Mouse (Mus musculus): Measurements from ENCODE around the gene H2-Ob. TPM values are rescaled to one million over a fixed set of nuclear protein-coding genes. Genes with fewer than 3 reads are reported as not detected.

The H2-Ob gene
- polyA plus RNA-seq, 1 experiment, result 1.9 TPM

DNA sequence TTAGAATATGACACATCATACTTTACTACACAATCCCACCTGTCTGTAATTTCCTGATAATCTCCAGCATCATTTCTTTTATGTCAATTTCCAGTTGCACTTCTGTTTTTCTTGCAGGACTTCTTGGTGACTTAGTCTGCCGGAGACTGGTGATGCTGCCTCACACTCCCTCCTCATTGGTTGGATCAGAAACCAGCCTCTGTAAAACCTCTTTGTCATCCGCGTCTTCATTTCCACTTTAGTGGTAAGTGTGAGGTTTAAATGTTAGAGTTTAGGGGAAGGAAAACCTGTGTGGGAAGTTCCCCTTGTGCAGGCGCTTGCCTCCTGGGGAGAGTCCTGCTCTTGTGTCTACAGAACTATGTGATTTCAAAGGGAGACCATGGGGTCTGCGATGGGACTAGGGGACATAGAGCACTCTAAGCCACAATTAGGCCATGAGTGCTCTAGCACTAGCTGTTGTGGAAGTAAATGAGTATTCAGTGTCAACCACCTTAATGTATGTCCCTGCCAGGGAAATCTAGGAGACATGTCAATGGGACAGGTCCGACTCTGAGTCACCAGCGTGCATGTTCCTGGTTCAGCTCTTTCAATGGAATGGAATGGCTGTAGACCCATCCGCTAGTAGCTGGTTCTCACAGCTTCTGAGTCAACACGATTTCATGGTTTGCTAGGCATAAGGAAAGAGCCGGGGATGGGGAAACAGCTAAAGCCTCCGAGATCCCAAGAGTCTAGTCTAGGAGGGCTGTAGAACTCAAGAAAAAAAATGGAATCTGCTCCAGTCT, 19.1 kb downstream of the H2-Ob start, which contains the start of gene H2-Ab1:
Gene H2-Ab1, plus strand, starts transcription at position 96 of the 782 bp plus-strand sequence.
- H3K4me1 ChIP-seq (ENCODE audit: control insufficient read depth, insufficient read depth, low read length), result peaks cover 13% of the 10 kb centered on the region; the same call in 1 of the 2 replicates
- no peak for TF ChIP-seq CTCF (IDR thresholded peaks at IDR 0.05; ENCODE audit: low read depth, low read length)
- no peak for TF ChIP-seq POLR2A (IDR thresholded peaks at IDR 0.05; ENCODE audit: borderline replicate concordance, low read depth, low read length)
- H3K27ac ChIP-seq (ENCODE audit: insufficient read depth, low read depth, low read length), result no peak within 1 kb of the TSS
- no peak within 1 kb of the TSS for H3K4me3 ChIP-seq (ENCODE audit: insufficient read depth, low read length)

DNA sequence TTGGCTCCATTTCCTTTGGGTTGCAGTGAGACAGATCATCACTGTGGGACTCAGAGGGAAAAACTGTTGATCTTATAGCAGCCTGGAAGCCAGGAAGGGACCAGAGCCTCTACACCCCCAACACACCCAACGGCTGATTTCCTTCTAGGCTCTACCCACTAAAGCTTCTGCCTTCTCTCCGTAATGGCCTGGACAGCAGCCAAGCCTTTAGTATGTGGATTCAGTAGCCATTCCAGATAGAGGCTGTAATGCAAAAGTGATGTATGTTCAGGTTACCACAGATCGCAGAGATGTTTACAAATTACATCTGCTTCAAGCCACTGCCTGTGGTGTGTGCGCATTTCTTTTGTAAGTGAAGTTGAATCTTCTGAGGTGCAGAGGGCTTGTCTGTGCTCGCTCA, 21.8 kb downstream of the H2-Ob start:
- TF ChIP-seq POLR2A (IDR thresholded peaks at IDR 0.05; ENCODE audit: borderline replicate concordance, low read depth, low read length) (no peak), CTCF (IDR thresholded peaks at IDR 0.05; ENCODE audit: low read depth, low read length) (no peak)
- Histone ChIP-seq H3K4me1 (ENCODE audit: control insufficient read depth, insufficient read depth, low read length) (peaks cover 16% of the 10 kb centered on the region; the same call in 1 of the 2 replicates), H3K27ac (ENCODE audit: insufficient read depth, low read depth, low read length) (no peak overlapping the region)

DNA sequence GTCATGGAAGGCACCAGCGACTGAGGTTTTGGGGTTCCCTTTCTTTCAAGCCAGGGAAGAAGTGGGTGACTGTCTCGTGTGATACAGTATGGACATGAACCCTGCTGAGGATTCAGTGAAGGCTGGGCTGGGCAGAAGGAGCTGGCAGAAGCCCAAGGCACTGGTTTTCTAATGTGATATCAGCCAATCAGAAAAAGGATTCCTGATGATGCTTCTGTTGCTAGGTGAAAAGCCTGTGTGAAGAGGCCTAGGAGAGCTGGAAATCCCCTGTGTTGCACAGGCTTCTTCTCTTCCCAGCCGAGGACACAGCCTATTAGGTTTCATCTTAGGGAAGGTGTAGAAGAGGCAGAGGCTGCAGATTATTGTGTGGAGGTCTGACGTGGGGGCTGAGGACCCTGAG, 22.8 kb downstream of the H2-Ob start:
- H3K27ac ChIP-seq (ENCODE audit: insufficient read depth, low read depth, low read length), result no peak overlapping the region
- no peak for TF ChIP-seq POLR2A (IDR thresholded peaks at IDR 0.05; ENCODE audit: borderline replicate concordance, low read depth, low read length)
- no peak for TF ChIP-seq CTCF (IDR thresholded peaks at IDR 0.05; ENCODE audit: low read depth, low read length)
- no peak overlapping the region for H3K4me3 ChIP-seq (ENCODE audit: insufficient read depth, low read length)
- peaks cover 16% of the 10 kb centered on the region; the same call in 1 of the 2 replicates for H3K4me1 ChIP-seq (ENCODE audit: control insufficient read depth, insufficient read depth, low read length)

More for the DNA sequence above, 21.8 kb downstream of the H2-Ob start:
- no peak overlapping the region for H3K4me3 ChIP-seq (ENCODE audit: insufficient read depth, low read length)

DNA sequence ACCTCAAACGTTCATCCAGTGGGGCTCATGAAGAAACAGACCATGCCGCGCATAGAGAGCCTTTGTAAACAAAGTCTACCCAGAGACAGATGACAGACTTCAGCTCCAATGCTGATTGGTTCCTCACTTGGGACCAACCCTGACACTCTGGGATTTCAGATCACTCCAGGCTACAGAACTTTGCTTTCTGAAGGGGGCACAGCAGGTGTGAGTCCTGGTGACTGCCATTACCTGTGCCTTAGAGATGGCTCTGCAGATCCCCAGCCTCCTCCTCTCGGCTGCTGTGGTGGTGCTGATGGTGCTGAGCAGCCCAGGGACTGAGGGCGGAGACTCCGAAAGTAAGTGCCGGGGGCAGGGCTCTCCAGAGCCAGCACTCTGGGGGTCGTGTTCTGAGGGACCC, 24.4 kb downstream of the H2-Ob start:
- peak overlapping the region; percentile 66 for H3K4me3 ChIP-seq (ENCODE audit: insufficient read depth, low read length)
- TF ChIP-seq POLR2A (IDR thresholded peaks at IDR 0.05; ENCODE audit: borderline replicate concordance, low read depth, low read length), result no peak
- no peak for TF ChIP-seq CTCF (IDR thresholded peaks at IDR 0.05; ENCODE audit: low read depth, low read length)
- peaks cover 13% of the 10 kb centered on the region; the same call in 1 of the 2 replicates for H3K4me1 ChIP-seq (ENCODE audit: control insufficient read depth, insufficient read depth, low read length)
- no peak overlapping the region for H3K27ac ChIP-seq (ENCODE audit: insufficient read depth, low read depth, low read length)

DNA sequence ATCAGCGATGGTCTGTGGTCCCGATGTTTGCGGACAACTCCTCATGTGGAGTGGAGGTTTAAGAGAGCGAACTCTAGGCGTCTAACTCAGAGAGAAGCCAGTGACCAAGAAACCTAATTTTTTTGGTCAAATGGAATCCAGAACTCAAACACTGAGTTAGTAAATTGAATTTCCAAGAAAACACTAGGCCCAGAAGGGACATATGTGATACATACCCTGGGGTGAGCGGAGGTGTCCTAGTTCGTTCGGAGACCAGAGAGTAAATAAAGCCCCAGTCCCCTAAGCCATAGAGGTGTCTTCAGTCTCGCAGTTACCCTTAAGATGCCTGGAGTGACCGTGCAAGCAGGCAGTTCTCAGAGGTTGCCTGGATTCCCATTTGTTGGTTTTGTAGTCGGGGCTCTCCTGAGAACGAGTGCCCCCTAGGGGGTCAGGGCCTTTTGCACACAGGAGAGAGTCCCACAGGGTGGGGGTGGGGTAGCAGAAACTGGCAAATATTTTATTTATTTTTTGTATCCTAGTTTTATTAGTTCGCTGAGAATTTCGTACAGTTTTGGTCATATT, 25.2 kb downstream of the H2-Ob start:
- Histone ChIP-seq H3K4me1 (ENCODE audit: control insufficient read depth, insufficient read depth, low read length) (peaks cover 13% of the 10 kb centered on the region; the same call in 1 of the 2 replicates), H3K27ac (ENCODE audit: insufficient read depth, low read depth, low read length) (no peak overlapping the region), H3K4me3 (ENCODE audit: insufficient read depth, low read length) (peak overlapping the region; percentile 66)
- no peak for TF ChIP-seq CTCF (IDR thresholded peaks at IDR 0.05; ENCODE audit: low read depth, low read length)
- no peak for TF ChIP-seq POLR2A (IDR thresholded peaks at IDR 0.05; ENCODE audit: borderline replicate concordance, low read depth, low read length)

DNA sequence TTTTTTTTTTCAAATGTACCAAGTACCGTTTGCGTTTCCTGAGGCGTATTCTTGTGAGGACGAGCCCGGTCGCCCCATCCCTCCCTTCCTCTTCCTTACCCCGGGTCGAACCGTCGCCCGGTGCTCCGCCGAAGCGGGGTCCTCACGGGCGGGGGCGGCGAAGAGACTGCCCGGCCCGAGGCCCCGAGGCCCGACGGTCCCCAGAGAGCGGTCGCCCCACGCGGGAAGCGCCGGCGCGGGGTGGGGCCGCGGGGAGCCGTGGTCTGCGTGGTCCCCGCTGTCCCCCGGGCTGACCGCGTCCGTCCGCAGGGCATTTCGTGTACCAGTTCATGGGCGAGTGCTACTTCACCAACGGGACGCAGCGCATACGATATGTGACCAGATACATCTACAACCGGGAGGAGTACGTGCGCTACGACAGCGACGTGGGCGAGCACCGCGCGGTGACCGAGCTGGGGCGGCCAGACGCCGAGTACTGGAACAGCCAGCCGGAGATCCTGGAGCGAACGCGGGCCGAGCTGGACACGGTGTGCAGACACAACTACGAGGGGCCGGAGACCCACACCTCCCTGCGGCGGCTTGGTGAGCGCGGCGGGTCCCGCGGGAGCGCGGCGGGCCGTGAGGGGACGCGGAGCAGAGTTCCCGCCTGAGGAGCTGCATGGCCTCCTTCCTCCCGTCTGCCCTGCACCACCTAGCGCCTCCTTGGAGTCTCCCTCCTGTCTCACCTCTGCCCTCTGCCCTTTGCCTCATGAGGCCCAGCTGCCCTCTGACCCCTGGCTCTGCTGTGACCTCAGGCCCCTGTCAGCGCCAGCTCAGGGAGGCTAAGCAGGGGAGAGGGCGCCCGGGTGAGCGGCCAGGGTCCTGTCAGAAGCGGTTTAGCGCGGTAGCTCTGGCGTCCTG, 26.0 kb downstream of the H2-Ob start:
- Histone ChIP-seq H3K4me1 (ENCODE audit: control insufficient read depth, insufficient read depth, low read length) (peaks cover 13% of the 10 kb centered on the region; the same call in 1 of the 2 replicates), H3K4me3 (ENCODE audit: insufficient read depth, low read length) (peak overlapping the region; percentile 63), H3K27ac (ENCODE audit: insufficient read depth, low read depth, low read length) (no peak overlapping the region)
- TF ChIP-seq CTCF (IDR thresholded peaks at IDR 0.05; ENCODE audit: low read depth, low read length), result no peak
- no peak for TF ChIP-seq POLR2A (IDR thresholded peaks at IDR 0.05; ENCODE audit: borderline replicate concordance, low read depth, low read length)

DNA sequence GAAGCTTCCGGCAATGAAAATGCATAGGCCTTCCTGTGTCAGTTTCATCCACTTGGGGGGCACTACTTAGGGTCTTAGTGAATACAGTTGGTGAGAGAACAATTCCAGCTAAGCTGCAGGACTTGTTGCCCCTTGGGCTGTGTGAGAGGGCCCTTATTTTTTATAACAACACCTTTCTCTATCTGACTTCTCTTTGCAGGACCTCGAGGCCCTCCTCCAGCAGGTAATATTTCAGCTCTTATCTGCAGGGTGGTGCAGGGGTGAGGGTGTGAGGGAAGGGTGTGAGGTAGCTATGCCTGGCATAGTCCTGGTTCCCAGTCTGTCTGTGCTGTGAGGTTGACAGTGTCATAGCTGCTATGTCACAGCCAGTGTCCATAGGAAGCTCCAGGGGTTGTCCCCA, 29.6 kb downstream of the H2-Ob start:
- H3K27ac ChIP-seq (ENCODE audit: insufficient read depth, low read depth, low read length), result no peak overlapping the region
- 0 out of 2 replicates have a peak, but pooled peaks cover 3% of the 10 kb centered on the region for H3K4me1 ChIP-seq (ENCODE audit: control insufficient read depth, insufficient read depth, low read length)
- H3K4me3 ChIP-seq (ENCODE audit: insufficient read depth, low read length), result no peak overlapping the region
- TF ChIP-seq POLR2A (IDR thresholded peaks at IDR 0.05; ENCODE audit: borderline replicate concordance, low read depth, low read length) (no peak), CTCF (IDR thresholded peaks at IDR 0.05; ENCODE audit: low read depth, low read length) (no peak)

DNA sequence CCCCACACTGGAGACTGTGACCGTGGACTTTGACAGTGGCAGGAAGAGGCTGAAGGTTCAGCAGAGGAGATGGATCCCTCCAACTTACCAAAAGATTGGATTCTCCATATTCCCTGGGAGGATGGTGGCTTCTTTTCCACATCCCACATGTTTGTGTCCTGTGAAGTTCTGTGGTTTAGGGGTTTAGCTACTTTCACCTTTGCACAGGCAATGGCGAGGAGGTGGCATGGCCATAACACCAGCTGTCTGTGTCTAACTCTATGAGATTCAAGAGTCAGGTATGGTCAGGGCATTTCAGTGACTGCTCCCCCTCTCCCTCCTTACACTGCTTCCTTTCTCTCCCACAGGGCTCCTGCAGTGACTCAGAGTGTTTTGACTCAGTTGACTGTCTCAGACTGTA, 30.0 kb downstream of the H2-Ob start:
- Histone ChIP-seq H3K4me1 (ENCODE audit: control insufficient read depth, insufficient read depth, low read length) (0 out of 2 replicates have a peak, but pooled peaks cover 3% of the 10 kb centered on the region), H3K4me3 (ENCODE audit: insufficient read depth, low read length) (no peak overlapping the region), H3K27ac (ENCODE audit: insufficient read depth, low read depth, low read length) (no peak overlapping the region)
- TF ChIP-seq CTCF (IDR thresholded peaks at IDR 0.05; ENCODE audit: low read depth, low read length) (no peak), POLR2A (IDR thresholded peaks at IDR 0.05; ENCODE audit: borderline replicate concordance, low read depth, low read length) (no peak)

DNA sequence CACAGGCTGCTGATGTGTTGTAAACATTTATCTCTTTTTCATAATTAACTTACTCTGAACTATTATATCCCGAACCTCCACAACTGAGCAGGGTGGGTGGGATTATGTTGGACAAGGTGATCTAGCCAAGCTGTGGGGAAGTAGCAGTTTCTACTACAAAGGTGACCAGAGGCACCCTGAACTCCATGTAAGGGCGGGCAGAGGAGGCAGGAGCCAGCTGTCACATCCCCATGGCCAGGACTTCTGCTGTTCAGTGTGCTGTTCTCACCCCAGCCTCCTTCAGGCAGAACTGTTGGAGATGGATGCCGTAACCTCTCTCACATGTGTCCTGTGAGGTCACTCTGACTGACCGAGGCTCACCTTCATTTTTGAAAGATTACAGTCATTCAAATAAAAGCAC, 31.1 kb downstream of the H2-Ob start:
- H3K27ac ChIP-seq (ENCODE audit: insufficient read depth, low read depth, low read length), result no peak overlapping the region
- no peaks in the 10 kb centered on the region for H3K4me1 ChIP-seq (ENCODE audit: control insufficient read depth, insufficient read depth, low read length)
- H3K4me3 ChIP-seq (ENCODE audit: insufficient read depth, low read length), result no peak overlapping the region
- TF ChIP-seq CTCF (IDR thresholded peaks at IDR 0.05; ENCODE audit: low read depth, low read length) (no peak), POLR2A (IDR thresholded peaks at IDR 0.05; ENCODE audit: borderline replicate concordance, low read depth, low read length) (no peak)
